Mouse (Mus musculus) gastrocnemius, postnatal 10 days (tissue): ENCODE data around the gene Fam222b. TPM values are rescaled to one million over a fixed set of nuclear protein-coding genes. Genes with fewer than 3 reads are reported as not detected.

Experiments
- DNase-seq: peaks from one replicate; pipeline ENCODE4 v3.0.0; 2021; ENCODE audit warnings: mixed read lengths
- total RNA-seq, 2 experiments: library from RNA; stranded (reverse); gene quantifications; 2 replicates each; pipeline ENCODE4 v1.2.3; 2021

The Fam222b gene
- total RNA-seq, 2 experiments from 2014 or later: 7.8 to 9.8 TPM

DNA sequence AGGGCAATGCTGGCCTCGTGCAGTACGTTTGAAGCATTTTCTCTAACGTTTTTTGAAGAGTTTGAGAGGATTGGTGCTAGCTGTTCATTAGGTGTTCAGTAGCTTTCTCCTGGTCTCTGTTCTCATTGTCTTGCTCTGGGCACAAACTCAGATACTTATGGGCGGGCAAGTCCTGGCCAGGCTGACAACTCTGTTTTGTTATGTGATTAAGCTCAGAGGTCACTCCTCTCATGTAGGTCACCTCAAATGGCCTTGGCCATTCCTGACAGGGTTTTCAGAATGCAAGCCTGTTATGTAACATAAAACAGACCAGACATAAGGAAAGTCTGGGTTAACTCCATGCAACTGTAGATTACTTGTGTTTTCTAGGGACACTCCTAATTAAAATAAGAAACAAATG is 43.1 kb downstream of the Fam222b start:
- DNase-seq: no peak

GRCm38 (mm10) chr11:78138023-78138422 is 43.6 kb downstream of the Fam222b start:
- DNase-seq: no peak

- DNase-seq: no peak
Observed at GRCm38 (mm10) chr11:78140665-78141064, 46.2 kb downstream of the Fam222b start.

DNA sequence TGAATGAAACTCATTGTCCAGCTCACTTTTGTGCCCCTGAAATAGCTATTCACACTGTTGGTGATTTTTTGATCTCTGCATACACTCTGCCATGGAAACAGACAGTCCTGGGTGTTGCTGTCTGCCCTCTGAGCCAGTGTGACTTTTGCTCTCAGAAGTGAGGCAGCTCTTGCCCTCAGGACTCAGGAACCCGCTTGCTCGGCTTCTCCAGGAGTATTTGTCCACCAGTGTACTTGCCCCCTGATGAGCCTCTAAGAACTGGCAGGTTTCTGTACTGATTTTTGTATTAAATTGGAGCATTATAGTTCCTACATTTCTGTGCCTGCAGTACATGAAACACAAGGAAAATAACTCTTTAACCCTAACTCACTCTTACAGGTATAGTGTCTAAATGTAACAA is 49.1 kb downstream of the Fam222b start:
- DNase-seq: no peak

- DNase-seq: no peak
Observed at GRCm38 (mm10) chr11:78146168-78146567, 51.7 kb downstream of the Fam222b start.

GRCm38 (mm10) chr11:78146707-78147543 is 52.5 kb downstream of the Fam222b start:
- DNase-seq: no peak

GRCm38 (mm10) chr11:78151161-78151560 is 56.7 kb downstream of the Fam222b start:
- DNase-seq: no peak

DNA sequence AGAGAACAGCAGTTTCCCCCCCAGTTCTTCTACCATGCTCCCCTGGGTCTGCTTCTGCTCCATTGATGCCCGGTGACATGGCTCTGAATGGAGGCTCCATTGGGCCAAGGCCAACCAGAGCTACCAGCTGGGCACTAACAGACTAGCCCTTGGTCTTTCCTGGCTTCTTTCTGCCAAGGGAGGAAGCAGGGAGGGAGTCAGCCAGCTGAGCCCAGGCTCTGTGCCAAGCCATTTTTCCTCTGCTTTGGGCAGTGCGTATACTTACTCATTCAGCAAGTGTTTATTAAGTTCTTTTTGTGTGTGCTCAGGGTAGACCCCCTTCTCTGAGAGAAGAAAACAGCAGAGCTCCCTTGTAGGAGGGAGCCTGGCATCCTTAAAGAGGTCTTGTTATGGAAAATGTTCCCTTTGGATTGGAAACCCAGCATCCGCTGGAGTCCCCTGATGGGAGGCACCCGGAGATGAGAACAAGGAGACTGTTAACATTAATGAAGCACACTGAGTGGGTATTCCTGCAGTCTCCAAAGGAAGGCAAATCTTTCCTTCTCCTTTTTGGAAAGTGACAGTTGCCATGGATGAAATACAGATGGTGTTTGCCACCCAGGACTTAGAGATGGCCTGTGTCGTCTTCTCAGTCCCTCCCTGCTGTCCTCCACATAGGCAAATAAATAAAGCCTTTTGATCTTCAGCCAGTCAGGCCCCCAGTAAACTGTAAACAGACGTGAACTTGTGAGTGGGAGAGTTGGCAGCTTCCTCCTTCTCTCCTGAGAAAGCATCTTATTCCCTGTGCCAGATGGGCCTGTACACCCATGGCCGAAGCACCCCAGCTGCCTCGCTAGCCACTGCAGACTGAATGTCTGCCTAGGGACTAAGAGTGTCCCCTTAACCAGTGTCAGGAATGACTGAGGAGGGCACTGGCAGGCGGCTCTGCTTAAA is 58.1 kb downstream of the Fam222b start:
- peak; percentile 75 for DNase-seq

GRCm38 (mm10) chr11:78153778-78154177 is 59.3 kb downstream of the Fam222b start:
- no peak for DNase-seq

GRCm38 (mm10) chr11:78155674-78156073 is 61.2 kb downstream of the Fam222b start:
- no peak for DNase-seq

- DNase-seq: no peak
Observed at GRCm38 (mm10) chr11:78156156-78156699, 61.8 kb downstream of the Fam222b start.

DNA sequence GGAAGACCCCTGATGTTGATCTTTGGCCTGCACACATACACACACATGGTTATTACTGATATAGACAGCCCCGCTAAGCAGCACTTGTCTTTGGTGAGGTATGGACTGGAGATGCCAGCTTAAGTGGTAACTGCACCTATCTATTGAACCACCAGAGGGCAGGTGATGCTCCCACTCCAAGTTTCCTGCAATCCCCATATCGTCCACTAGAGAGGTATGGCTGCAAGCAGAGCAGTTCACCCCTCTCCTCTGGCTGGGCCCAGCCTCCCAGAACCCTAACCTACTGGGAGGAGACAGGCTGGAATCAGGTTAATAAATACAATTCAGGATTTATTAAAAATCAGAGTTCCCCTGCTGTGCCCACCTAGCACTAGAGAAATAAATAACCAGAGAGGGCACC is 64.6 kb downstream of the Fam222b start:
- peak; percentile 64 for DNase-seq

- no peak for DNase-seq
Observed at GRCm38 (mm10) chr11:78159557-78159956, 65.1 kb downstream of the Fam222b start.

- no peak for DNase-seq
Observed at GRCm38 (mm10) chr11:78160171-78160570, 65.7 kb downstream of the Fam222b start.

GRCm38 (mm10) chr11:78160675-78161074 is 66.2 kb downstream of the Fam222b start:
- no peak for DNase-seq

GRCm38 (mm10) chr11:78161169-78161568 is 66.7 kb downstream of the Fam222b start:
- DNase-seq: no peak

- no peak for DNase-seq
Observed at GRCm38 (mm10) chr11:78161968-78162367, 67.5 kb downstream of the Fam222b start.

DNA sequence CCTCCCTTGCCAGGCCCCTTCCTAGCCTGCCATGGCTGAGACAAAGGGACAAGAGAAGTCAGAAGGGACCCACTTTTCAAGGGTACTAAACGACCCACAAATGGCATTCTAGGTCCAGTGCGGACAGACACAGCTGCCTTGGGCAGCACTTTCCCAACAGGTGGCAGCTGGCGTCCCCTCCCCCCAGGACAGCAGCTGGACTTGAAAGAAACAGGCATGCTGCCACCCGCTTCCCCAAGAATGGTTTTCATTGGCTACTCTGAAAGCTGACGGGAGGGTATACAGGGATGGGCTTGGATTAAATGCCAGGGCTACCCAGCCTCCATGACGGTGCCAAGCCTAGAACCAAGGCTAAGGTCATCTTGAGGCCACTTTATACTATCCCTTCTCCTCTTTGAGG is 68.0 kb downstream of the Fam222b start:
- DNase-seq: peak; percentile 77

- DNase-seq: no peak
Observed at GRCm38 (mm10) chr11:78163045-78163444, 68.6 kb downstream of the Fam222b start.

DNA sequence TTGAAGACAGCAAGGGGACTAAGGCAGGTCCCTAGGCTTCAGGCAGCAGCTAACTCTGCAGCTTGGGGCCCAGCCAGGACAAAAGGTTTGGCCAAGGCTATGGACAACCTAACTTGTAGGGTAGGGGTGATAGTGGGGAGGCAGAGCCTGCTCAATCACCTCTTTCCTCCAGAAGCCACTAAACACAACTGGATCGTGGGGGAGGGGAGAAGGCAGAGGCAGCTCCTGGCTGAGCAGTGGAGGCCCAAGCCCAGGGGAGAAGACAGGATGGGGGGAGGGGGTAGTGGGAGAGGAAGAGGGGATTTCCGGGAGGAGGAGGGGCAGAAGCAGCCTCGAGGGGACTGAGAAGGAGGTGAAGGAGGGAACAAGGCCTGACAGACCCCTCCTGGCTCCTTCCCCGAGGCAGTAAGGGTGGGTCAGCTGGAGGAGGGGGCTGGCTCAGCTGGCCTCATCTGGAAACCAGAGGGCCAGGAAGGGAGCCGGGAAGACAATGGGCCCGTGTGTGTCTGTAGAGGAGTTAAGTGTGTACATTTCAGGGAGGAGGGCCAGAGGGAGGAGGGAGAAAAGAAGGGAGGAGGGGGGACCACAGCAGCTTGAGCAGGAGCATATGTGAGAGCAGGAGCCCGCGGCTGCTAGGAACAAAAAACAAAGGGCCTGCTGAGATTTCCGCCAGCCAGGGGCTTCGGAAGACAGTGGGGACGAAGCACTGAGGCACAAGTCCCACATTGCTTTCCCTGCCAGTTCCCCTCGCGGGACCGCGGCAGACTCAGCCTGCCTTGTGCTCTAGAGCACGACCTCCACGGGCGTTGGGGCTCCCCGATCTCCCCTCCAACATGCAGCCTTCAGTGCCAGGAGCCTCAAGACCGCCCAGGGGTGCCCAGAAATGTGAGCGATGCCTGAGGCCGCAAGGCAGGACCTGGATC is 69.5 kb downstream of the Fam222b start:
- DNase-seq: peak; percentile 67

DNA sequence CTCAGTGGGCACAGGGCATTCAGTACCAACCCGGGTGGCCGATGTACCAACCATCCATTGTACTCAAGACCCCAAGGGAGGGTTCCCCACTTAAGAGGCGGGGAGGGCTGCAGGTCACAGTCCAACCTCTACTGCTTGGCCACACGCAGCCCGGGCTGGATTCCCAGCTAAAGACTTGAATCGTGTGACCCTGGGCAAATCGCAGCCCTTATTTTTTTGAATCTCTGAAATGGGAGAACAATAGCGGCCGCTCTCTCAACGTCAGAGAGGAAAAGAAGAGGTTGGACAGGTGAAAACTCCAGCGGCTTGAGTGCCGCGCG is 70.1 kb downstream of the Fam222b start:
- no peak for DNase-seq
